Mouse (Mus musculus): ENCODE measurements around the gene Satb2. TPM values are rescaled to one million over a fixed set of nuclear protein-coding genes. Genes with fewer than 3 reads are reported as not detected.

Gene Satb2
- total and polyA plus RNA-seq, 3 experiments: 0.38 TPM; not detected in 2

- Histone ChIP-seq H3K4me1 (ENCODE audit: insufficient read depth, low read depth, low read length) (no peaks in the 10 kb centered on the region), H3K27me3 (ENCODE audit: insufficient read depth, low read length) (no peaks in the 10 kb centered on the region; the same call in 1 of the 2 replicates), H3K36me3 (replicated peaks) (no peaks in the 10 kb centered on the region), H3K4me3 (ENCODE audit: low read depth, low read length) (no peak overlapping the region), H3K9me3 (replicated peaks) (peaks cover 39% of the 10 kb centered on the region)
- no peak for DNase-seq (ENCODE audit: low spot score)
- no peak for ATAC-seq (ENCODE audit: extremely low read depth, insufficient number of reproducible peaks, low FRiP score, poor library complexity, severe bottlenecking)
- TF ChIP-seq POLR2AphosphoS5 (IDR thresholded peaks at IDR 0.05; ENCODE audit: insufficient replicate concordance, low read depth, low read length) (no peak), CTCF (IDR thresholded peaks at IDR 0.05; ENCODE audit: low read depth, low read length) (no peak), GATA2 (IDR thresholded peaks at IDR 0.05; ENCODE audit: borderline replicate concordance, low read depth, low read length) (no peak), GATA1 (IDR thresholded peaks at IDR 0.05; ENCODE audit: borderline replicate concordance, low read length) (no peak), TAL1 (conservative IDR thresholded peaks at IDR 0.05; ENCODE audit: low read depth, low read length) (no peak)
These were observed 145.7 kb downstream of the Satb2 start for GRCm38 (mm10) chr1:56832738-56833137.

- H3K4me3 ChIP-seq (ENCODE audit: low read depth, low read length): no peak overlapping the region
- H3K4me1 ChIP-seq (ENCODE audit: insufficient read depth, low read depth, low read length): no peaks in the 10 kb centered on the region
- no peak for ATAC-seq (ENCODE audit: extremely low read depth, insufficient number of reproducible peaks, low FRiP score, poor library complexity, severe bottlenecking)
- no peak for TF ChIP-seq GATA2 (IDR thresholded peaks at IDR 0.05; ENCODE audit: borderline replicate concordance, low read depth, low read length)
- no peak for TF ChIP-seq CTCF (IDR thresholded peaks at IDR 0.05; ENCODE audit: low read depth, low read length)
- TF ChIP-seq TAL1 (conservative IDR thresholded peaks at IDR 0.05; ENCODE audit: low read depth, low read length): no peak
- TF ChIP-seq GATA1 (IDR thresholded peaks at IDR 0.05; ENCODE audit: borderline replicate concordance, low read length): no peak
- TF ChIP-seq POLR2AphosphoS5 (IDR thresholded peaks at IDR 0.05; ENCODE audit: insufficient replicate concordance, low read depth, low read length): no peak
- H3K9me3 ChIP-seq (replicated peaks): peaks cover 16% of the 10 kb centered on the region
- no peaks in the 10 kb centered on the region for H3K36me3 ChIP-seq (replicated peaks)
- DNase-seq (ENCODE audit: low spot score): no peak
- H3K27me3 ChIP-seq (ENCODE audit: insufficient read depth, low read length): no peaks in the 10 kb centered on the region
These were observed 155.7 kb downstream of the Satb2 start for GRCm38 (mm10) chr1:56822735-56823134.

GRCm38 (mm10) chr1:56822025-56822424 is 156.4 kb downstream of the Satb2 start:
- no peak for DNase-seq (ENCODE audit: low spot score)
- Histone ChIP-seq H3K27me3 (ENCODE audit: insufficient read depth, low read length) (no peaks in the 10 kb centered on the region), H3K9me3 (replicated peaks) (peaks cover 20% of the 10 kb centered on the region), H3K4me3 (ENCODE audit: low read depth, low read length) (no peak overlapping the region), H3K4me1 (ENCODE audit: insufficient read depth, low read depth, low read length) (no peaks in the 10 kb centered on the region), H3K36me3 (replicated peaks) (no peaks in the 10 kb centered on the region)
- no peak for ATAC-seq (ENCODE audit: extremely low read depth, insufficient number of reproducible peaks, low FRiP score, poor library complexity, severe bottlenecking)
- no peak for TF ChIP-seq POLR2AphosphoS5 (IDR thresholded peaks at IDR 0.05; ENCODE audit: insufficient replicate concordance, low read depth, low read length)
- no peak for TF ChIP-seq TAL1 (conservative IDR thresholded peaks at IDR 0.05; ENCODE audit: low read depth, low read length)
- TF ChIP-seq GATA1 (IDR thresholded peaks at IDR 0.05; ENCODE audit: borderline replicate concordance, low read length): no peak
- no peak for TF ChIP-seq GATA2 (IDR thresholded peaks at IDR 0.05; ENCODE audit: borderline replicate concordance, low read depth, low read length)
- TF ChIP-seq CTCF (IDR thresholded peaks at IDR 0.05; ENCODE audit: low read depth, low read length): no peak

- ATAC-seq (ENCODE audit: extremely low read depth, insufficient number of reproducible peaks, low FRiP score, poor library complexity, severe bottlenecking): no peak
- Histone ChIP-seq H3K27me3 (ENCODE audit: insufficient read depth, low read length) (no peaks in the 10 kb centered on the region), H3K36me3 (replicated peaks) (no peaks in the 10 kb centered on the region), H3K4me1 (ENCODE audit: insufficient read depth, low read depth, low read length) (no peaks in the 10 kb centered on the region), H3K9me3 (replicated peaks) (peaks cover 11% of the 10 kb centered on the region), H3K4me3 (ENCODE audit: low read depth, low read length) (no peak overlapping the region)
- no peak for TF ChIP-seq GATA1 (IDR thresholded peaks at IDR 0.05; ENCODE audit: borderline replicate concordance, low read length)
- no peak for TF ChIP-seq CTCF (IDR thresholded peaks at IDR 0.05; ENCODE audit: low read depth, low read length)
- no peak for DNase-seq (ENCODE audit: low spot score)
These were observed 164.9 kb downstream of the Satb2 start for GRCm38 (mm10) chr1:56813506-56813905.

- no peaks in the 10 kb centered on the region for H3K36me3 ChIP-seq (replicated peaks)
- no peak for TF ChIP-seq CTCF (IDR thresholded peaks at IDR 0.05; ENCODE audit: low read depth, low read length)
- no peak for TF ChIP-seq POLR2AphosphoS5 (IDR thresholded peaks at IDR 0.05; ENCODE audit: insufficient replicate concordance, low read depth, low read length)
- no peak for TF ChIP-seq GATA1 (IDR thresholded peaks at IDR 0.05; ENCODE audit: borderline replicate concordance, low read length)
- H3K9me3 ChIP-seq (replicated peaks): peaks cover 11% of the 10 kb centered on the region
- DNase-seq (ENCODE audit: low spot score) (no peak), ATAC-seq (ENCODE audit: extremely low read depth, insufficient number of reproducible peaks, low FRiP score, poor library complexity, severe bottlenecking) (no peak)
- H3K4me3 ChIP-seq (ENCODE audit: low read depth, low read length): no peak overlapping the region
- H3K27me3 ChIP-seq (ENCODE audit: insufficient read depth, low read length): no peaks in the 10 kb centered on the region
- H3K4me1 ChIP-seq (ENCODE audit: insufficient read depth, low read depth, low read length): no peaks in the 10 kb centered on the region
These were observed 165.5 kb downstream of the Satb2 start for GRCm38 (mm10) chr1:56812961-56813360.

GRCm38 (mm10) chr1:56811486-56811885 is 167.0 kb downstream of the Satb2 start:
- Histone ChIP-seq H3K4me1 (ENCODE audit: insufficient read depth, low read depth, low read length) (no peaks in the 10 kb centered on the region), H3K9me3 (replicated peaks) (peaks cover 6% of the 10 kb centered on the region; the same call in 1 of the 2 replicates), H3K4me3 (ENCODE audit: low read depth, low read length) (no peak overlapping the region), H3K27me3 (ENCODE audit: insufficient read depth, low read length) (no peaks in the 10 kb centered on the region), H3K36me3 (replicated peaks) (no peaks in the 10 kb centered on the region)
- no peak for DNase-seq (ENCODE audit: low spot score)
- no peak for ATAC-seq (ENCODE audit: extremely low read depth, insufficient number of reproducible peaks, low FRiP score, poor library complexity, severe bottlenecking)
- no peak for TF ChIP-seq GATA1 (IDR thresholded peaks at IDR 0.05; ENCODE audit: borderline replicate concordance, low read length)
- TF ChIP-seq TAL1 (conservative IDR thresholded peaks at IDR 0.05; ENCODE audit: low read depth, low read length): no peak
- TF ChIP-seq CTCF (IDR thresholded peaks at IDR 0.05; ENCODE audit: low read depth, low read length): no peak

- H3K4me3 ChIP-seq (ENCODE audit: low read depth, low read length): no peak overlapping the region
- no peaks in the 10 kb centered on the region for H3K4me1 ChIP-seq (ENCODE audit: insufficient read depth, low read depth, low read length)
- DNase-seq (ENCODE audit: low spot score): no peak
- no peak for ATAC-seq (ENCODE audit: extremely low read depth, insufficient number of reproducible peaks, low FRiP score, poor library complexity, severe bottlenecking)
- peaks cover 22% of the 10 kb centered on the region for H3K9me3 ChIP-seq (replicated peaks)
- H3K36me3 ChIP-seq (replicated peaks): no peaks in the 10 kb centered on the region
- TF ChIP-seq POLR2AphosphoS5 (IDR thresholded peaks at IDR 0.05; ENCODE audit: insufficient replicate concordance, low read depth, low read length) (no peak), TAL1 (conservative IDR thresholded peaks at IDR 0.05; ENCODE audit: low read depth, low read length) (no peak), GATA1 (IDR thresholded peaks at IDR 0.05; ENCODE audit: borderline replicate concordance, low read length) (no peak), CTCF (IDR thresholded peaks at IDR 0.05; ENCODE audit: low read depth, low read length) (no peak), GATA2 (IDR thresholded peaks at IDR 0.05; ENCODE audit: borderline replicate concordance, low read depth, low read length) (no peak)
- no peaks in the 10 kb centered on the region for H3K27me3 ChIP-seq (ENCODE audit: insufficient read depth, low read length)
These were observed 172.4 kb downstream of the Satb2 start for GRCm38 (mm10) chr1:56806006-56806405.

All from G1E (cell line).